Mouse (Mus musculus): ENCODE measurements around the gene Xrcc3. TPM values are rescaled to one million over a fixed set of nuclear protein-coding genes. Genes with fewer than 3 reads are reported as not detected.

Xrcc3 gene
- total RNA-seq, 2 experiments from 2014 or later = 3.2 to 4.1 TPM

DNA sequence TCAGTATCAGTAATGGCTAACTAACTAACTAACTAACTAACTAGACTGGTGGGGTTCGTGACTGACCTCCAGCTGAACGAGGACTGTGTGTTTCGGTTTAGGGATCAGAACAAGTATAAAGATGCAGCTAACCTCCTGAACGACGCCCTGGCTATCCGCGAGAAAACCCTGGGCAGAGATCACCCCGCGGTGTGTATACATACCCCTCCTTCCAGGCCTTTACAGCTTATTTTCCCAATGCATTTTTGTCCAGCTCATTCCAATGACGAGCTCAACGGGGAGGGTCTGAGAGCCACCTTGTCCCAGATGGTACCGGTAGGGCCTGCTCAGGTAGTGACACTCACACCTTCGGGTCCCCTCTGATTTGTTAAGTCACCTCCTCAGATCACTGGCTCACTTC lies 35.8 kb downstream of the Xrcc3 start:
- DNase-seq (ENCODE audit: low spot score in 2 of 2) = no peak

DNA sequence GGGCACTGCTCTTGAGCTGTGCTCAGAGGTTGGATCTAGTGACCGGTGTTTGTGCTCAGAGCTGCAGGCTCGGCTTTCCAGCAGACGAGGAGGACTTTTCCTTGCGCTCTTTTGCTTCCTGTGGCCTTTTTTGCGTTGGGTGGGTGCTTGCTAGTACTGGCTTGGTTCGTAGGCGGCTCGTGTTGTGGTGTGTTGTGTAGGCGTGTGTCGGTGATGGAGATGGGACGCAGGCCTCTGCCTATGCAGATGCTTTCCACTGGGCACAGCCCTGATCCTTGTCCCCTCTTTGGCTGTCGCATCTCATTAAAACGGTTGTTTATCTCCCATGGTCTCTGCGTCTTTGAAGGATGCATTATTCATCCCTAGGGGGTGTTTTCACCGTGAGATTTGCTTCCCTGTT lies 38.8 kb downstream of the Xrcc3 start:
- no peak for DNase-seq (ENCODE audit: low spot score in 2 of 2)

DNA sequence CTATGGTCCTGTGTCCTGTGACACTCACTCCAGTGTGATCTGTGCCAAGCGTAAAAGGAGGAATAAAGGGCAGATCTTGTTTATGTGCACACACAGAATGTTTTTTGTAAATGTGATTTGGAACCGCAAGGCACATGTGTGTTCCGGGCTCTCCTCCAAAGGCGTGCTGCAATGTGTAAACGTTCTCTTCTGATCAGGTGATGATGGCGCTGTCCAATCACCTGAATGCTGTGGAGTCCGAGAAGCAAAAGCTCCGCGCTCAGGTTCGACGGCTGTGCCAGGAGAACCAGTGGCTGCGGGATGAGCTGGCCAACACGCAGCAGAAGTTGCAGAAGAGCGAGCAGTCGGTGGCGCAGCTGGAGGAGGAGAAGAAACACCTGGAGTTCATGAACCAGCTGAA lies 39.5 kb downstream of the Xrcc3 start:
- DNase-seq (ENCODE audit: low spot score in 2 of 2) = no peak

DNA sequence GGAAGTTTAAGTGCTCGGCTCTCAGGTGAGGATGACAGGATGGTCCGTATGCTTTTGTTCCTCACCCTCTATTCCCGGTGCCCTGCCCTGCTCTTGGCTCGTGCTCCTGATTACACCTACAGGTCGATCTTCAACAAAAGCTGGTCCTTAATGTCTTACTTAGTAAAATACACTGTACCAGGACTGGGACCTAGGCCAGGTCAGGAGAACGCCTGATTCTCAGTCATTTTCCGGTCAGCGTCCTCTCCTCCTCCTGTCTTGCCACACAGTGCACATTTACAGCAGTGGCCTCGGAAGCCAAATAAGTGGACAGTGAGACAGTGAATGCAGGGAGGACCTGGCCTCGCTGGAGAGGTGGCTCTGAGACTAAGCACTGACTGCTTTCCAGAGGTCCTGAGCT lies 43.0 kb downstream of the Xrcc3 start:
- DNase-seq (ENCODE audit: low spot score in 2 of 2) = no peak

GRCm38 (mm10) chr12:111769816-111770577 lies 43.7 kb downstream of the Xrcc3 start:
- DNase-seq (ENCODE audit: low spot score in 2 of 2) = no peak

DNA sequence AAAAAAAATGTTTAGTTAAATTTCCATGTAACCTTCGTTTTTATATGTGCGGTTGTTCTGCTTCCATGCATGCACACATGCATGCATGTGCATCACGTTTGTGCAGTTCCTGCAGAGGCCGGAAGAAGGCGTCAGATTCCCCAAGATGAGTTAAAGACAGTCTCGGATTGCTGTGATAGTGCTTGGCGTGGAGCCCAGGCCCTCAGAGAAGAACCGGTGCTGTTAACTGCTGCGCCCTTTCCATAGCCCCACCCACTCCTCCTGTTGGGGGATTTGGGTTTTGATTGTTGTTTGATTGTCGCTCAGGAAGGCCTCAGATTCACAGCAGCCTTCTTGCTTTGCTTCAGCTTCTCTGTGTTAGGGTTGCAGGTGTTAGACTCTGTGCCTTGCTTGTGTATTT lies 44.4 kb downstream of the Xrcc3 start:
- peak; percentile 56 to 63 for DNase-seq (ENCODE audit: low spot score in 2 of 2)

DNA sequence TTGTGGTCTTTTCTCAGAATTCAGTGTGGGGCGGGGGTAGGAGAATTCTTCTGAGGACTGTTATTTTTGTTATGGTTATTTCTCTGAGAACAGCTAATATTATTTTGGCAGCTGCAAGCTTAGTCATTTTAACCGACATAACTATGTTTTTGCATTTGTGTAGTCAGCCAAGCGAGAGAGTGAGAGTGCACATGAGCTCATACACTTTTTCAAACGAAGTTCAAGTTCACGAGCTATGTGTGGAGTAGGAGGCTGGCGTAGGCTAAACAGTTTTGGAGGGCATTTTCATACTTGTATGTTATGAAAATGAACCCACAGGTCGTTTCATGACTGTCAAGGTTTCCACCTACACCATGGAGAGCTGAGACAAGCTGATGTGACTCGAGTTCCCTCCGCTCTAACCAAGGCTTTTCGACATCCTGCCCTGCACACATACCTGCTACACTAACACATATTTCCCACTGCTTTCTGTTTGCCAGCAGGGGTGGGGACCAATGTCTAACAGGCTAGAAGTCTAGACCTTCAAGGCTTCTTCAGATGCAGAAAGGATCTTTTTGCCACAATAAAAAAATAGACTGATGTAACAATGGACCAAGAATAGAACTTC lies 45.2 kb downstream of the Xrcc3 start:
- DNase-seq (ENCODE audit: low spot score in 2 of 2) = no peak

GRCm38 (mm10) chr12:111766313-111767236 lies 47.1 kb downstream of the Xrcc3 start:
- no peak for DNase-seq (ENCODE audit: low spot score in 2 of 2)

- DNase-seq (ENCODE audit: low spot score in 2 of 2) = no peak
These were observed 50.9 kb downstream of the Xrcc3 start for GRCm38 (mm10) chr12:111762620-111763280.

DNA sequence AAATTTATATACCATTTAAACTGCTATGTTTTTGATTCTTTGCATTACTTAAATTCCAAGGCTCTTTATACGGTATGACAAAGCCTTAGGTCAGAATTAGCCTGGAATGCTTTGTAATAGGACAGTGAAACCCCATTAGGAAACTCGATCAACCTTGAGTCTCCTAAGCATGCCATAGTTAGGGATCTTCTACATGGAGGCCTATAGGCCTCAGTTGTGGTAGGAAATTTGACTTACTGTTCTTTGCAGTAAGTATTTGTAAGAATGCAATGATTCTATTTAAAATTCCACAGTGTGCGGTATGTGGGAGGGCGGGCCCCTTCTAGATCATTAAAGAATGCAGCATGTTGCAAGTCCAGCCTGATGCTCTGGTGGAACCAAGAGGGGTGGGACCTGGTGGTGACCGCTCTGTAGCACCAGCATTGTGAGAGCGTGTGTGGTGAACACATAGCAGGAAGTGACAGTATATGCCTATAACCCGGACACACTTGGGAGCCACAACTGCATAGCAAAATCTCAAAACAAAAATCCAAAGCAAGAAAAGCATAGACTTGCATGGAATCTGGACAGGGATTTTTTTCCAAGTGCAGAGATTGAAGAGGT lies 53.3 kb downstream of the Xrcc3 start:
- no peak for DNase-seq (ENCODE audit: low spot score in 2 of 2)

DNA sequence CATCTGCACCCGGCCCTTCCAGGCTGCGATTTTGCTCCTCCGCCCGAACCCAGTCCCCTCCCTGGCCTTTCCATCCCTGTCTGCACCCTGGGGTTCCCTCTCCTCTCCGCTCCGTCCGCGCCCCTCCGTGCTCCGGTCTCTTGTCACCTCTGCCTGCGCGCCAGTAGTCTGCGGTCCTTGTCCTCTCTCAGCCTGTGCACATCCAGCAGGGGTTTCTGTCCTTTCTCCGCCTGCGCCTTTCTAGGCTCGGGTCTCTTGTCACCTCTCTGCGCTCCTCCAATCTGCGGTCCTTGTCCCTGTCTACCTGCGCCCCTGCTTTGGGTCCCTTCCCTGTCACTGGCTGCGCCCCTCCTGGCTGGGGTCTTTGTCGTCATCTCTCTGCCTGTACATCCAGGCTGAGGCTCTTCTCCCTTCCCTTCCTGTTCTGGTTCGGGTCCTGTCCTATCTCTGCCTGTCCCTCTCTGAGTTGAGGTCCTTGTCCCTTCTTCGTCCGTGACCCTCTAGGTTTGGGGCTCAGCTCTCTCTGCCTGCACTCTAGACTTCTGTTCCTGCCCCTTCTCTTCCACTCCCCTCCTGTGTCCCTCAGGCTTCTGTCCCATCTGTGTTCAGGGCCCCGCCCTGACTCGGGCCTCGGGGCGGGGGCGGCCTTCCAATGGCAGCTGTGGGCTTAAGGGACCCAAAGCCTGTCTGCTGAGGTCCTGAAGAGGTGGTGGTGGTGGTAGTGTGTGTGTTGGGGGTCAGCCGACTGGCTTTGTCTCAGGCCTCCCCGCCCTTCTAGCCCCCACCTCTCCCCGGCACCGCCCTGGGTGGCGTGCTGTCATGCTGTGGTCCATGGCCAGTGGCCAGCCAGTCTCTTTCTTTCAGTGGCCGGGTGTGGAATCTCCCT lies 54.3 kb downstream of the Xrcc3 start:
- peak; percentile 32 to 52 for DNase-seq (ENCODE audit: low spot score in 2 of 2)

GRCm38 (mm10) chr12:111758381-111759175 lies 55.1 kb downstream of the Xrcc3 start, which contains the start of gene Klc1:
TSS of gene Klc1 (plus strand) at chr12:111758849.
- peak; percentile 83 to 91 for DNase-seq (ENCODE audit: low spot score in 2 of 2)

DNA sequence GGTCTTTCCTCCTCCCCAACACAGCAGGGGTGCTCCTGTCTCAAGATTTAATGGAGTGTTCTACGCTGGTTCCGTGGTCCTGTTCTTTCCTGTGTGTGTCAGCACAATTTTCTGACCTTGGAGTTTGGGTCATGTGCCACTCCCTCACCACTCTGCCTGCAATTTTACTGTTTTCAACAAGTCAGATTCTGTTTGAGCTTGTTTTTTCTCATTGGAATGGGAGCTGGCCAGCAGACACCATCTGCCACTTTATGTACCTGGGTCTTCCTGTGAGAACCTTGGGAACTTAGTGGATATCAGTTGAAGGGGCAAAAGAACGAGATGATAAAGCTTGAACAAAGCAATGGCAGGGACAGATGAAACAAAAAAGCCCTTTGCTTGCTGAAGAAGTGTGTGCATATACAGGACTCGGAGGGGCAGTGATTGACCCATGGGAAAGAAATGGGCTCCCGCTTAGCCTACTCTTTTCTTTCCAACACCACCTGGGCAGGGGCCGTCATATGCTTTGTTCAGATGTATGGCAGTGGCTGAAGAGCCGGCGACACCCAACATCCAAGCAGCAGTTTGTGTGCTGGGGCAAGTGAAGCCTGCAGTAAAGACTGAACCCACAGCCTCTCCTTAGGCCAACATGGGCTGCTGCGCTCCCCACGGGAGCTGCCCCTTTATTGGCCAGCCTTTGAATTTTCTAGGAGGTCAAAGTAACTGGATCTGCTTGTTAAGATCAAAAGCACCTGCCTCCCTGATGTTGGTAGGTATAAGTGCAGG lies 55.9 kb downstream of the Xrcc3 start:
- no peak for DNase-seq (ENCODE audit: low spot score in 2 of 2)

- DNase-seq (ENCODE audit: low spot score in 2 of 2) = no peak
These were observed 57.0 kb downstream of the Xrcc3 start for GRCm38 (mm10) chr12:111756698-111757082.

- no peak for DNase-seq (ENCODE audit: low spot score in 2 of 2)
These were observed 57.5 kb downstream of the Xrcc3 start for GRCm38 (mm10) chr12:111756082-111756697.

DNA sequence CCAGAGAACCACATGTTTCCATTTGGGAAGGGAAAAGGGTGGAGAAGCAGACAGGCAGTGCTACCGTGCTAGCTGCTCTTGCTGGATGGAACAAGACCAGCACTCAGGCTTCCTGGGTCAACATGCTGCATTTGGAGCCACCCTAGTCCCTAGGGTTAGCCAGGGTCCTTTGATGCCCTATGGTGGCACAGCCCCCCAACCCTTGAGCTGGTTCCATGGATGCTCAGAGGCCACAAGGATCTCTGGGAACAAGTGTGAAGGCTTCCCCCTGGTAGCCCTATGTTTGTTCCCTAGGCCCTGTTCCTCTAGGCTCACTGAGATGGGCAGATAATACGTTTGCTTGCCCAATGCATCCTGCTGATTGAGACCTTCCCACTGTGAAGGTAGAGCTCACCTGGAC lies 58.4 kb downstream of the Xrcc3 start:
- no peak for DNase-seq (ENCODE audit: low spot score in 2 of 2)

GRCm38 (mm10) chr12:111754710-111755109 lies 59.0 kb downstream of the Xrcc3 start:
- DNase-seq (ENCODE audit: low spot score in 2 of 2) = no peak

- DNase-seq (ENCODE audit: low spot score in 2 of 2) = no peak
These were observed 60.3 kb downstream of the Xrcc3 start for GRCm38 (mm10) chr12:111753347-111753746.
